In the genomic region with DNA sequence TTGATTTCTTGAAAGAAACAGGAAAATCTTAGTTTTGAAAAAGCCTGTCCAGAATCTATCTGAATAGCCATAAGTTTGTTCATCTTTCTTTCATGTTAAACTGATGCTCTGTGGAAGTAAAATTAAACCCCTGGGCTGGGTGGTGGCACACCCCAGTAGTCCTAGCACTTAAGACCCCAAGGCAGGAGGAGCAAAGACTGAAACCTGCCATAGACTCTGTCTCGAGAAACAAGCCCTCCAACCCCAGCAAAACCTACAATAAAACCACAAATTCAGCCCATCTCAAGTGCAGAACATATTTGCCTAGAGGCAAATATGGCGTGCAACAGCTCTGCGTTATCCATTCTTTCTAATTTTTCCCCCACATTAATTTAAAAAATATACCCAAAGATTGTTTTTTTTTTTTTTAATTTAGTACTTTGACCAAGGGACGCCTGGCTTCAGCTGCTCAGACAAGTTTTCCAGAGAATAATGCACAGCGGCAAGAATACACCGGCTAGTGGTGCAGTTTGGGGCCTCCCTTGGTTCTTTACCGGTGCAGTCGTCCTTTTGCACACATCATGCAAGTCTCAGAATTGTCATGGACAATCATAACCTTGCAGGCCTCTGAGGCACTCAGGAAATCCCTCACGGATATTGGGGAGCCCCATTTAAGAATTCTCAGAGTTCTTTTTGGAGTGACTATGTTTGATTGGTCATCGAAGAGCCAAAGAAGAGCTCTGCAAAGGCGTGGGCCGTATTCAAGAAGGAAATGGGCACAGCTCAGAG, we compare ENCODE assay signal across 8 mouse cellular contexts. TPM values are rescaled to one million over a fixed set of nuclear protein-coding genes. Genes with fewer than 3 reads are reported as not detected.
A peak's percentile ranks its signal among the peaks of the same experiment; 100 is the strongest.
DNase-seq lines count a peak whose midpoint lies in the region; ATAC-seq and TF ChIP-seq lines count a peak whose summit lies in the region.

No protein-coding gene starts in this region.

- no peaks in the 10 kb centered on the region for H3K27me3 ChIP-seq in heart, adult 2 months (ENCODE audit: control insufficient read depth, insufficient read depth, low read length)
- no peaks in the 10 kb centered on the region for H3K27me3 ChIP-seq in G1E (ENCODE audit: insufficient read depth, low read length)
- H3K27me3 ChIP-seq in forebrain, postnatal 0 days (ENCODE audit: insufficient read depth, low read length), result no peaks in the 10 kb centered on the region
- H3K27me3 ChIP-seq in liver, embryonic 16.5 days (ENCODE audit: control insufficient read depth, insufficient read depth, low read depth, low read length), result no peaks in the 10 kb centered on the region

- ATAC-seq in G1E (ENCODE audit: extremely low read depth, insufficient number of reproducible peaks, low FRiP score, poor library complexity, severe bottlenecking), result no peak
- ATAC-seq in forebrain, postnatal 0 days, result peak; percentile 21
- no peak for ATAC-seq in liver, embryonic 16.5 days (ENCODE audit: low read depth)

- no peak for TF ChIP-seq EP300 in heart, adult 2 months (IDR thresholded peaks at IDR 0.05; ENCODE audit: insufficient read depth, low read depth, low read length)

- no peak for TF ChIP-seq POLR2A in heart, adult 2 months (IDR thresholded peaks at IDR 0.05; ENCODE audit: insufficient read depth, low read depth, low read length)

- H3K79me2 ChIP-seq in heart, adult 2 months (replicated peaks; ENCODE audit: control insufficient read depth, insufficient read depth, low read length), result peaks cover 2% of the 10 kb centered on the region; the same call in 1 of the 2 replicates

- H3K36me3 ChIP-seq in heart, adult 2 months (ENCODE audit: control insufficient read depth, insufficient read depth, low read length), result peaks cover 21% of the 10 kb centered on the region
- peaks cover 19% of the 10 kb centered on the region for H3K36me3 ChIP-seq in G1E (replicated peaks)
- H3K36me3 ChIP-seq in forebrain, postnatal 0 days (ENCODE audit: insufficient read depth), result no peaks in the 10 kb centered on the region
- no peaks in the 10 kb centered on the region for H3K36me3 ChIP-seq in liver, embryonic 16.5 days (ENCODE audit: control insufficient read depth, insufficient read depth)

- peaks cover 10% of the 10 kb centered on the region for H3K4me1 ChIP-seq in heart, adult 2 months (ENCODE audit: control insufficient read depth, insufficient read depth, low read length)
- peaks cover 25% of the 10 kb centered on the region for H3K4me1 ChIP-seq in G1E (ENCODE audit: insufficient read depth, low read depth, low read length)
- H3K4me1 ChIP-seq in forebrain, postnatal 0 days (ENCODE audit: insufficient read depth), result peaks cover 5% of the 10 kb centered on the region; the same call in 1 of the 2 replicates
- peaks cover 10% of the 10 kb centered on the region for H3K4me1 ChIP-seq in liver, embryonic 16.5 days (ENCODE audit: control insufficient read depth, low read depth, low read length)

- peak overlapping the region; percentile 74 for H3K4me3 ChIP-seq in heart, adult 2 months
- H3K4me3 ChIP-seq in G1E (ENCODE audit: low read depth, low read length), result peak overlapping the region; percentile 95
- peak overlapping the region; percentile 70 for H3K4me3 ChIP-seq in forebrain, postnatal 0 days (ENCODE audit: low read depth, low read length)
- H3K4me3 ChIP-seq in liver, embryonic 16.5 days (ENCODE audit: low read depth, low read length), result peak overlapping the region; percentile 70

- no peak for TF ChIP-seq CTCF in heart, adult 2 months (IDR thresholded peaks at IDR 0.05)
- no peak for TF ChIP-seq CTCF in G1E (IDR thresholded peaks at IDR 0.05; ENCODE audit: low read depth, low read length)
- TF ChIP-seq CTCF in forebrain, postnatal 0 days (IDR thresholded peaks at IDR 0.05; ENCODE audit: low read depth), result no peak

- intact Hi-C loops in heart, adult 2 months (cut with DNase I), result no loop called here
- intact Hi-C loops in heart, postnatal 25 days (cut with DNase I), result no loop called here

- H3K9me3 ChIP-seq in G1E (replicated peaks), result no peaks in the 10 kb centered on the region
- no peaks in the 10 kb centered on the region for H3K9me3 ChIP-seq in forebrain, postnatal 0 days (ENCODE audit: low read length)
- H3K9me3 ChIP-seq in liver, embryonic 16.5 days (replicated peaks; ENCODE audit: control insufficient read depth, low read length), result no peaks in the 10 kb centered on the region

- WGBS in heart, adult 2 months, result 48% methylated on average over 12 of the region's 12 CpGs
- WGBS in forebrain, postnatal 0 days, result 56% methylated on average over 12 of the region's 12 CpGs
- WGBS in liver, embryonic 16.5 days (ENCODE audit: insufficient replicate concordance), result 50% methylated on average over 12 of the region's 12 CpGs

- H3K4me2 ChIP-seq in forebrain, postnatal 0 days (ENCODE audit: low read depth), result peak overlapping the region; percentile 68
- peak overlapping the region; percentile 75 for H3K4me2 ChIP-seq in liver, embryonic 16.5 days (ENCODE audit: low read depth, low read length)

- H3K27ac ChIP-seq in heart, adult 2 months, result peak overlapping the region; percentile 94
- peak overlapping the region; percentile 87 for H3K27ac ChIP-seq in forebrain, postnatal 0 days (ENCODE audit: low read depth, low read length)
- peak overlapping the region; percentile 86; the same call in 1 of the 2 replicates for H3K27ac ChIP-seq in liver, embryonic 16.5 days (ENCODE audit: low read length)

- no peak for DNase-seq in heart, adult 2 months
- DNase-seq in heart, postnatal 25 days (ENCODE audit: low spot score), result no peak
- DNase-seq in G1E (ENCODE audit: low spot score), result no peak
- no peak for DNase-seq in forebrain, postnatal 0 days
- DNase-seq in thymus, postnatal 10 days (ENCODE audit: low spot score in 2 of 2), result no peak
- no peak for DNase-seq in adrenal gland, postnatal 36 days
- no peak for DNase-seq in kidney, adult 11 months

- H3K9ac ChIP-seq in heart, adult 2 months (ENCODE audit: low read depth, low read length), result no peak overlapping the region
- peak overlapping the region; percentile 87; the same call in 1 of the 2 replicates for H3K9ac ChIP-seq in forebrain, postnatal 0 days
- peak overlapping the region; percentile 69; the same call in 1 of the 2 replicates for H3K9ac ChIP-seq in liver, embryonic 16.5 days (ENCODE audit: low read depth, low read length)

RNA-seq across cellular contexts. Expression of a gene that starts 0.6 kb away (rescaled TPM):
- 1 to 10 TPM; 2.6 to 2.7 TPM for total RNA-seq in heart, adult 2 months (2021)
- 4.8 and 4.9 TPM in 2 replicates for polyA plus RNA-seq in heart, adult 2 months (2012; rRNA removed)
- 1 to 10 TPM; 2.6 to 3.3 TPM for total RNA-seq in heart, postnatal 25 days (2021)
- 18.2 and 22.5 TPM in 2 replicates for total RNA-seq in G1E (2014; fragmentation: Nextera tagmentation)
- total RNA-seq in G1E (2017), result 7.6 and 7.9 TPM in 2 replicates
- 14.0 and 15.0 TPM in 2 replicates for polyA plus RNA-seq in G1E (2012)
- total RNA-seq in forebrain, postnatal 0 days (2014; rRNA removed), result 24.0 and 29.6 TPM in 2 replicates
- polyA plus RNA-seq in forebrain, postnatal 0 days (2015; fragmentation: Nextera tagmentation; extraction: Ambion mirVana), result 12.3 and 12.5 TPM in 2 replicates
- 2.7 and 3.2 TPM in 2 replicates for polyA plus RNA-seq in liver, embryonic 16.5 days (2015; fragmentation: Nextera tagmentation; extraction: Ambion mirVana)
- total RNA-seq in adrenal gland, postnatal 36 days (2021), result 10 to 100 TPM; 12.1 to 13.4 TPM

RNA-seq across cellular contexts. Expression of a gene that starts 21.7 kb away (rescaled TPM):
- total RNA-seq in heart, adult 2 months (2021), result 100 to 1,000 TPM; 194 to 228 TPM
- 56.8 and 76.3 TPM in 2 replicates for polyA plus RNA-seq in heart, adult 2 months (2012; rRNA removed)
- 100 to 1,000 TPM; 182 to 191 TPM for total RNA-seq in heart, postnatal 25 days (2021)
- total RNA-seq in G1E (2014; fragmentation: Nextera tagmentation) (not detected in 2 replicates), G1E (2017) (0.11 and 0.12 TPM in 2 replicates)
- not detected in 2 replicates for polyA plus RNA-seq in G1E (2012)
- total RNA-seq in forebrain, postnatal 0 days (2014; rRNA removed), result 36.2 and 43.3 TPM in 2 replicates
- polyA plus RNA-seq in forebrain, postnatal 0 days (2015; fragmentation: Nextera tagmentation; extraction: Ambion mirVana), result 3.2 and 4.2 TPM in 2 replicates
- 0.20 and 0.30 TPM in 2 replicates for polyA plus RNA-seq in liver, embryonic 16.5 days (2015; fragmentation: Nextera tagmentation; extraction: Ambion mirVana)
- total RNA-seq in adrenal gland, postnatal 36 days (2021), result 100 to 1,000 TPM in 1 of 2 experiments, 10 to 100 TPM in 1; 85.2 to 128 TPM

Comparison
In these comparisons a context has a peak if more than half of its experiments do, and no peak if none do; other contexts are left out.
1. RNA of a gene that starts 21.7 kb away (total RNA-seq): 194 to 228 TPM in heart, adult 2 months, 182 to 191 TPM in heart, postnatal 25 days, 85.2 to 128 TPM in adrenal gland, postnatal 36 days and 36.2 to 43.3 TPM in forebrain, postnatal 0 days; 0.11 to 0.12 TPM in G1E; every median in the first group is over 10 times any median in the second.
2. Peak in every context shown above with its lines, with median percentiles within 50 percentile points of each other: H3K27ac ChIP-seq and H3K4me3 ChIP-seq.